Mouse (Mus musculus) frontal cortex, postnatal 10 days (tissue): ENCODE measurements at regions not wholly inside any gene's neighbourhood (a gene's known extent, or its start where the extent isn't known, plus 50 kb on each side); places are given as distances from the start of the nearest gene placed in this dataset.

Experiments
- DNase-seq, 2 experiments: peaks; one replicate each; pipeline ENCODE4 v3.0.0; 2022; ENCODE audit warnings: low spot score in 2 of 2, mixed read lengths in 1 of 2

- DNase-seq = no peak
Measured at GRCm38 (mm10) chr12:59599785-59600184, 380.3 kb upstream of the Fbxo33 start.

DNA sequence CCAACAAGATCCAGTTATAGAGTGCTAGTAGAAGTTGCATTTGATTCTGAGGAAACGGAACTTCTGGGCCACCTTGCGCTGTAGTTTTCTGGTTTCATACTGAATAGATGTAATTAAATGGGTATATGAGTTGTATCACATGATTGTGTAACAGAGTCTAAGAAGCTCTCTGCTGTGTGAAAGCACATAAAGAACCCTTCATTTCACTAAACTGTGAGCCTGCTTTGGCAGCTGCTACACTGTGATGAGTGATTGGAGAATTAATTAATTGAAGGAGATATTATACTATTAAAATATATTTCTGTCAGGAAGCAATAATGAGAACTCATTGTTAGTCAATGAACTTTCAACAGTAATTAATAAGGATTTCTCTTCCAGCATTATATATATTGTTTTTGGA, 369.8 kb upstream of the Fbxo33 start:
- no peak for DNase-seq

DNA sequence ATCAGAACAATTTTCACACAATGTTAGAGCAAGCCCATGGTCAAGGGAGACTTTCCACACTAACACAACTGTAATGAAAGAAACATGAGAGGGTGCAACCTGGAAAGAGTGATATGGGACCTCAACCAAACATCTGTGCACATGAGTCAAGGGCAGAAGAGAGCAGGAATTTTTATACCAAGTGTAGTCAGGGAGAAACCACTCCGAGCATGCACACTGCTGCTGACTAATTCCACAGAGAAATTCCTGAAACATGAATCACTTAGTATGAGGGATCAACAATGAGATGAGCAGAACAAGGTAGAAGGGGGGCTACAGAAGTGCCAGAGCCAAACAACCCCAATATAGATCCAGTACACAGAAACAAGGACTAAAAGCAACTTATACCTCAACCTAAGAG, 363.1 kb upstream of the Fbxo33 start:
- DNase-seq = no peak

- DNase-seq = no peak
Measured at GRCm38 (mm10) chr12:59579694-59580093, 360.2 kb upstream of the Fbxo33 start.

- DNase-seq = no peak
Measured at GRCm38 (mm10) chr12:59563960-59564359, 344.4 kb upstream of the Fbxo33 start.

- no peak for DNase-seq
Measured at GRCm38 (mm10) chr12:59539788-59540187, 320.3 kb upstream of the Fbxo33 start.

DNA sequence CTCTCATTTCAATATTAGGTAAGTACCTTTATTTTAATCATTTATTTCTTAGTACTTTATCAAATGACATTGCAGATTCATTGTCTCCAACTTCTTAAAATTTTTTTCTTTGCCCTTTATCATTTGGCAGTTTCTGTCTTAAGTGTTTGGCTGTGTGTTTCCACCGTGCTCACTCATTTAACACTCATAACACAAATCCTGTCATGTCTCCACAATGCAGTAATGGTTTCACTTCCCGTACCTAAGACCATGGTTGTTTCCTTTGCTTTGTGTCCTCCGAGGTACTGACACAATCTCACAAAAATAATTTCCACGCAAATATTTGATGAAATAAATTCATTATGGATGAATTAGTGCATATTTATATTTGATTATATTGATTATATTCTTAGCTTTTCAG, 311.0 kb upstream of the Fbxo33 start:
- DNase-seq = no peak

DNA sequence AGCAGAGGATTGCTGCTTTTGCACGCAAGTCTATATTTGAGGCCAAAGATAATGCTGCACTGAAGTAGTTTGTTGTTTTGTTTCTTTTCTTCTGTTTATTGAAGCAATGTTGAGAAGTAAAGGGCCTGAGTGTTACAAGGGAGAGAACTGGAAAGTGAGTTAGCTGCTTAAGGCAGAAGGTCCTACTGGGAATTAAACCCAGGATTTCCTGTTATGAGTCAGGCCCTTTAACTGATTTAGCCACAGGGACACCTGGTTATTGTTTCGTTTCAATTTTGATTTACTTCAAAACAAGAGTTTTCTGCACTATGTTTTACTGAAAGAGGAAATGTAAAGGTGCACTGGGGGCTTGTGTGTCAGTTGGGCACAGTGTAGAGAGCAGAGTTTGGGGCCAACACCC, 303.8 kb upstream of the Fbxo33 start:
- DNase-seq = no peak

DNA sequence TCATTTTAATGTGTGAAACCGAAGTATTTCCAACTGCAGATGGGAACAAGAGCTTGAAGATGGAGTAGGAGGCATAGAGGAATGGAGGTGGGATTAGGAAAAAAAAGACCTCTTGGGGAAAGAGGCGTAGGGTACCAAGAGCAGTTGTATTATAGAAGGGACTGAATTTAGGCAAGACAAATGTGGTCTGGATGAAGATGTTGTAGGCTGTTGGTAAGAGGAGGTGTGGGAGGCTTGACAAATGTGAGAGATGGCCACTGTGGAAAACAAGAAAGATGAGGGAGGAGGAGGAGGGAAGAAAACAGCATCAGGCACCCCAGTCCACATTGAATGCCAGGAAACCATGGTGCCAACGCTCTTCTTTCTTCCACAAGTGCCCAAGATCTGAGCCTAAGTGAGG, 302.4 kb upstream of the Fbxo33 start:
- no peak for DNase-seq

- DNase-seq = no peak
Measured at GRCm38 (mm10) chr12:59509857-59510256, 290.3 kb upstream of the Fbxo33 start.

DNA sequence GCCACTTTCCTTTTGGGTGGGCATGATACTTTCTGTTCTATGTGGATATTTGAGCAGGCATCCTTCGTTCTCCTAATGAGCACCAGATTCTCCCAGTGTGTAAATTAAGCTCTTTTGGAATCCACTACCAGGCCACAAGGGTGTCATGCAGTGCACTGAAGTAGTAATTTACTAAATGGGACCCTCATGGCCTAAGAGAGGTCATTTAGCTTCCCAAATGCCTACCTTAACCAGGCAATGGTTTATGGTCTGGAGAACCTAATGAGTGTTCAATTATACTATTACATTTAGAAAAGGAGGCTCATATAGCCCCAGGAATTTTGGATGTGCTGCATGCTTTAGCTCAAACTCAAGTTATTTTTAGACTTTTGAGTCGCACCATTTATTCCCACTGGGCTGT, 289.6 kb upstream of the Fbxo33 start:
- DNase-seq = no peak

GRCm38 (mm10) chr12:59507431-59507830, 287.9 kb upstream of the Fbxo33 start:
- DNase-seq = no peak

GRCm38 (mm10) chr12:59497434-59497833, 277.9 kb upstream of the Fbxo33 start:
- no peak for DNase-seq

DNA sequence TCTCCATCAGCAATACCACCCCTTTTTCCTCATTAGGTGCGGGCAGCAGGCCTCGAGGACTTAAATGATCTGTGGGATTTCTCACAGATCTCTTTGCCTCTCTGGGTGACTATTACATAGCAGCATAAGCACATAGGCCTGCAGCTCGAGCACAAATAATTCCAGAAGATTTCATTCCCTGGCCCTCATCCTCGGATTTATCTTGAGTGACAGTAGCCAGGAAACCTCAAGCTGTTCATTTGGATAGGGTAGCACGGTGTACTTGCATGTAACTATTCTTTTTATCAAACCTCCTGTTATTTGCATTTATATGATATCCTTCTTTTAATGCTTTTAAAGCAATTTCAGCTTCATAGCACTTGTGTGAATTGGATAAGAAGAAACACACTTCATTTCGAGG, 268.5 kb upstream of the Fbxo33 start:
- DNase-seq = no peak

DNA sequence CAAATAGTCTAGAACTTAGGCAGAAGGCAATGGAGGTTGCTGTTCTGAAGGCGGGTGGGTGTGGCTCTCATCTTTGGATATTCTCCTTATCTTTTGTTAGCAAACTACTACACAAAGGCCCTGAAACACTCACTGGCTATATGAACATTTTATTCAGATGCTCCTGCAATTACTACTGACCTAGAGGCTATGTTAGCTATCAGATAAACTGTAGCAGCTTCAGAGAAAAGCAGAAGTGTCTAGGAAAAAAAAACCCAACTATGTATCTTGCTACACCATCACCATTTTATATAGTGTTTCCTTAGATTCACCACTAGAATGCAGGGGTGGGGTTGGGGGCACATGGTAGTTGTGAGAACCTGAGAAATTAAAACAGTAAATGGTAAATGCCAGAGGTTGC, 268.0 kb upstream of the Fbxo33 start:
- DNase-seq = no peak

DNA sequence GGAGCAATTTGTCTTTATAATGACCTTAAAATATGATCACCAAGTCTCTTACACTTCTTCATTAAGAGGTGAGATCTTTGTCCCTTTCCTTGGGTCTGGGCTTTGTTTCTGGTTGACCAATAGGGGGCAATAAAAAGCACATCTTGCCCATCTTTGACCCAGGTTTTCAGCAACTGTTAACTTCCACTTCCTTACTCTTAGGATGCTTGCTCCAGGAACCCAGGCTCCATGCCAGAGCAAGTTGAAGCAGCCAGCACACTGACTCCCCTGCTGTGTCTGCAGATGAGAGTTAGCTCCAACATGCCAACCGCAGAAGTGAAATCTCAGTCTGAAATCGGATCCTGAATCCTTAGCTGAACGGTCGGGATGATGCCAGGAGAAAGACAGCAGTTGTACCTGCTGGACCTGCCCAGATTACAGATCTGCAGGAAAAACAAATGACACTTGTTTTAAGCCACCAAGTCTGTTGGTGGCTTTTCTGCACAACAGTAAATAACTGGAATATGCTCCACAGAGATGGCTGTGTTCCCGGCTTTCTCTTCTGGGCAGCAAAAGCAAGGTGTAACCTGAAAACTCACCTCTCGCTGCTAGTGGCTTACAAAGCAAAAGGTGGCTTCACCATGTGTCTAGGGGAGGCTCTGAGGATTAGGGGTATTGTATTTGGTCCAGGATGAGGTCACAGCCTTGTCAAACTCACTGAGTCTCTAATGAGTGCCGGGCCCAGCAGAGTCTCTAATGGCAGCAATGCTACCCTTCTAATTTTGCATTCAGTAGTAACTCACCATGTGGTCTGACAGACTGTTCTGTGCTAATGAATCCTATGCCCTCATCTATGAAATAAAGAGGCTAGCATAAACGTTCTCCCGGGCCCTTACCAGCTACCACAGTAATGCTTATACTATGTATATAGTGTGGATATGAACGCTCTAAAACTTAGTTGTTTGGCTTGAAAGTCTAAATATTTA, 241.8 kb upstream of the Fbxo33 start:
- DNase-seq = peak in 1 of 2 experiments; percentile 16

GRCm38 (mm10) chr12:59456175-59456851, 236.8 kb upstream of the Fbxo33 start:
- no peak for DNase-seq

GRCm38 (mm10) chr12:59415051-59415450, 195.5 kb upstream of the Fbxo33 start:
- peak in 1 of 2 experiments; percentile 6 for DNase-seq

DNA sequence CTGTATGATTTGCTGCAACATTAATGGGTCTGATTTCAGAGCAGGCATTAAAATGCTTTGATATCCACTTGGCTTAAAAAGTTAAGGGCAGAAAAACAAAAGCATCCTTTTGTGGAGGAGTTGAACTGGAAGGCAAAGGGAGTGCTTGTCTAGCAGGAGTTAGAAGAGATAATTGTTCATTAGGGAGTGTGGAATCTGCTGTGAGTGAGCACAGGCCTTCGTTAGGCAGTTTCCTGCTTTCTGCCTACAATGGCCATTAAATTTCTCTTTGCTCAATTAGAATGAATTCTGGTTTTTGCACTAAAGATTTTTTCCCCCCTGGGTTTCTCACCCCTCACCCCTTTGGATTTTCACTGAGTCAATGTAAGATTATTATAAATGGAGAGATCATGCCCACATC, 192.0 kb upstream of the Fbxo33 start:
- DNase-seq = no peak

DNA sequence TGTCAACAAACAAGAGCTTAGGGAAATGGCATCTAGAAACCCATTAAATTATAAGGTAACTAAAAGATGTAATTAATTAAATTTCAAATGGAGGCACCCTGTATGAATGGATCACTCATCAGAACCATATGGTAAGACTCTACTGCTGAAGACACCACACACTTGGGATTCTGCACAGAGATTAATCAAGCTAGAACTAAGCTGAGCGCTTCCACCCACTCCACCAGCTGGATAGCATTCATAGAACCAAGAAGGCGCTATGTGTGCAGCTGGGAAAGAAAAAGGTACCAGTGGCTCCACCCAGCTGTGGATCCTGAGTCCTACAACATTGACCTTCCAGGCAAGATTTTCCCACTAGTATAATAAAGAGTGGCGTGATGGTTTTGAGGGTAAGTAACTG, 171.6 kb upstream of the Fbxo33 start:
- no peak for DNase-seq

- DNase-seq = peak in 1 of 2 experiments; percentile 35
Measured at GRCm38 (mm10) chr12:59382812-59383211, 163.3 kb upstream of the Fbxo33 start.

DNA sequence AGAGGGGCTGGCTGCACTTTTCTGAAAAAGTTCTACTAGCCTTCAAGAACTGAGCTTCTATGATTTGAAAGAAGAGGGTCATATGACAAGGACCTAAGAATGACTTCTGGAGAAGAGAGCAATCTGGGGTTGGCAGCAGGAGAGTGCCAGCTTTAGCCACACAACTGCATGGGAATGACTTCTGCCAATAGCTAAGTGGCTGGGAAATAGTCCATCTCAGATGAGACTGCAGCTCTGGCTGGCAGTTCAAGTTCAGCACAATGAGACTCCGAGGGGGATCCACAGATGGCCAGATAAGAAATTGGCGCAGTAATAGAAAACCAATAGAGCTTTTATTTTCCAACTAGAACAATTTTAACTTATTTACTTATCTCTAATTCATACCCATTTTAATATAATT, 122.1 kb upstream of the Fbxo33 start:
- no peak for DNase-seq

GRCm38 (mm10) chr12:59330753-59331152, 111.2 kb upstream of the Fbxo33 start:
- DNase-seq = no peak
